Mouse (Mus musculus) kidney, postnatal 0 days (tissue): ENCODE results near the gene 1700088E04Rik. TPM values are rescaled to one million over a fixed set of nuclear protein-coding genes. Genes with fewer than 3 reads are reported as not detected.
A peak's percentile ranks its signal among the peaks of the same experiment; 100 is the strongest.

Source experiments
- ATAC-seq: fragments of 200-750 bp; cut with Nextera tagmentation; replicated peaks from 2 replicates; pipeline ENCODE4 v1.8.0; 2017; ENCODE audit warnings: low read depth, moderate number of reproducible peaks, moderate TSS enrichment, moderate library complexity; ENCODE audit not compliant: low FRiP score
- DNase-seq: peaks from one replicate; pipeline ENCODE4 v3.0.0-alpha.2; 2016; ENCODE audit warnings: low spot score
- H3K27ac ChIP-seq: fragments of 300-500 bp; sonication (generic); 2 replicates; pipeline ENCODE4 v1.5.1; 2014; ENCODE audit warnings: mild to moderate bottlenecking
- H3K27me3 ChIP-seq: fragments of 300-500 bp; sonication (generic); 2 replicates; pipeline ENCODE4 v1.6.1; 2014; ENCODE audit warnings: low read length, mixed read lengths; ENCODE audit not compliant: insufficient read depth
- H3K36me3 ChIP-seq: fragments of 300-500 bp; sonication (generic); 2 replicates; pipeline ENCODE4 v1.6.1; 2014; ENCODE audit warnings: low read length, mixed read lengths; ENCODE audit not compliant: insufficient read depth
- H3K4me1 ChIP-seq: fragments of 300-500 bp; sonication (generic); replicated peaks from 2 replicates; pipeline ENCODE4 v1.6.1; 2014; ENCODE audit warnings: antibody characterized with exemption, low read length, mixed read lengths; ENCODE audit not compliant: insufficient read depth
- H3K4me2 ChIP-seq: fragments of 300-500 bp; sonication (generic); 2 replicates; pipeline ENCODE4 v1.6.1; 2014; ENCODE audit warnings: mild to moderate bottlenecking, low read length, moderate library complexity, mixed read lengths
- H3K4me3 ChIP-seq: fragments of 300-500 bp; sonication (generic); replicated peaks from 2 replicates; pipeline ENCODE4 v1.5.1; 2014; ENCODE audit warnings: low read depth, low read length
- H3K9ac ChIP-seq: fragments of 300-500 bp; sonication (generic); 2 replicates; pipeline ENCODE4 v1.6.1; 2014; ENCODE audit warnings: low read depth, low read length
- H3K9me3 ChIP-seq: fragments of 300-500 bp; sonication (generic); replicated peaks from 2 replicates; pipeline ENCODE4 v1.6.1; 2016; ENCODE audit warnings: low read length, inconsistent platforms, mixed read lengths
- CTCF ChIP-seq: IDR thresholded peaks from 2 replicates; pipeline ENCODE4 v1.5.1; 2016; ENCODE audit warnings: antibody characterized with exemption, low read depth, mild to moderate bottlenecking, moderate library complexity
- WGBS: fragments of 180-500 bp; shearing (Covaris S2); extraction: QIAGEN DNeasy Blood & Tissue Kit; methylation state at CpG from one replicate; pipeline ENCODE4 v1.1.7; 2014; 5-methylcytosine and 5-hydroxymethylcytosine counted together
- polyA plus RNA-seq: library from polyadenylated mRNA; unstranded; fragments of >200 nt; fragmentation: Nextera tagmentation; extraction: Ambion mirVana; gene quantifications from 2 replicates; pipeline ENCODE4 v1.2.1, GENCODE M21; 2015

Gene 1700088E04Rik
- polyA plus RNA-seq: 12.9 and 15.2 TPM in 2 replicates

DNA sequence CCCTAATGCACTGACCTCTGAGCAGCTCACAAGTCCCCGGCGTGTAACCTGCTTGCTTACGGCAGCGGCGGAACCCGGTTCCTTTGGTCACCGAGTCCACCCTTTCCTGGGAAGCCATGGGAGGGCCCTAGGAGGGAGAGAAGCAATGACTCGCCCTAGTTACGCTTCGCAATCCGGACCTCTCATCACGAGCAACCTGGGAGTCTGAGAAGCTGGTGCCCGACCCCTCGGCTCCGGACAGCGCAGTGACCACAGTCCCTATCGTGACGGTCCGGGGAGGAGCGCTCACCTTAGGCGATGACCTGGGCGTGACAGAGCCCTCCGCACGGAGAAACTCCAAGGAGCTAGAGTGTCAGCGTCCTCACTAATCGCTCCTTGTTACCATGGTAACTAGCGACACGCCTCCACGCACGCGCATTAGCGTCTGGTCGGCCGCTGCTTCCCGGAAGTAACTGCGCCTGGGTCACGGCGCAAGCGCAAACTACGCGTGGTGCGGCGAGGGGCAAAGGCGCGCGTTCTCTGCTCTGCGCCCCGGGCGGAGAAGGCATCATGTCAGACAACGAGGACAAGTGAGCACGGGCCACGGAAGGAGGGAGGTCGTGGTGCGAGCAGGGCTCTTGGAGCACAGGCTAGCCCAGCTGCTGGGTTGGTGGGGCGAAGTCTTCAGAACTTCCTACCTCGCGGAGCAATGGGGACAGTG lies at the start of gene 1700088E04Rik, which contains the start of gene Polr2f:
1700088E04Rik (minus strand) TSS at position 388 of the 700 bp plus-strand sequence.
Polr2f (plus strand) TSS at position 144 of the 700 bp plus-strand sequence.
- Histone ChIP-seq H3K9ac (peak within 1 kb of the TSS; percentile 74), H3K27me3 (no peaks in the 10 kb centered on the region), H3K36me3 (peaks cover 14% of the 10 kb centered on the region), H3K4me1 (peaks cover 7% of the 10 kb centered on the region; the same call in 1 of the 2 replicates), H3K27ac (no peak within 1 kb of the TSS), H3K9me3 (no peaks in the 10 kb centered on the region), H3K4me3 (peak within 1 kb of the TSS; percentile 79), H3K4me2 (peak within 1 kb of the TSS; percentile 84)
- peak; percentile 96 for DNase-seq
- no peak for TF ChIP-seq CTCF
- peak; percentile 80 for ATAC-seq
- WGBS: under 1% methylated on average over 57 of the region's 57 CpGs

DNA sequence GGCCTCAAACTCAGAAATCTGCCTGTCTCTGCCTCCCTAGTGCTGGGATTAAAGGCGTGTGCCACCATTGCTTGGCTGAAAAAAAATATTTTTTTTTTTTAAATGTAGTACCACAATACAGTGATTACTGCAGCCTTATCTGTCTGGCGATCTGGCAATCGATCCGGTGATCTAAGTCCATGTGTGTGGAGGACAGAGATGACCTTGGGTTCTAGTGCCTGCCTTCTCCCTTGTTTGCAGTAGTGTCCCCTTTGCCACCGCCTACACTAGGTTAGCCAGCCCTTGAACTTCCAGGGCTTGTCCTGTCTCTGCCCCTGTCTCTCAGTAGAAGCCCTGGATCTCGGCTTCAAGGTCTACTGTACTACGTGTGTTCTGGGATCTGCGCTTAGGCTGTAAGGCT lies 46.8 kb upstream of the 1700088E04Rik start:
- Histone ChIP-seq H3K4me1 (peaks cover 1% of the 10 kb centered on the region; the same call in 1 of the 2 replicates), H3K4me3 (no peak overlapping the region), H3K9me3 (no peaks in the 10 kb centered on the region), H3K27me3 (no peaks in the 10 kb centered on the region), H3K27ac (no peak overlapping the region), H3K36me3 (no peaks in the 10 kb centered on the region), H3K9ac (no peak overlapping the region), H3K4me2 (no peak overlapping the region)
- no peak for TF ChIP-seq CTCF
- ATAC-seq (no peak), DNase-seq (no peak)
- WGBS: 84% methylated on average over 8 of the region's 8 CpGs

DNA sequence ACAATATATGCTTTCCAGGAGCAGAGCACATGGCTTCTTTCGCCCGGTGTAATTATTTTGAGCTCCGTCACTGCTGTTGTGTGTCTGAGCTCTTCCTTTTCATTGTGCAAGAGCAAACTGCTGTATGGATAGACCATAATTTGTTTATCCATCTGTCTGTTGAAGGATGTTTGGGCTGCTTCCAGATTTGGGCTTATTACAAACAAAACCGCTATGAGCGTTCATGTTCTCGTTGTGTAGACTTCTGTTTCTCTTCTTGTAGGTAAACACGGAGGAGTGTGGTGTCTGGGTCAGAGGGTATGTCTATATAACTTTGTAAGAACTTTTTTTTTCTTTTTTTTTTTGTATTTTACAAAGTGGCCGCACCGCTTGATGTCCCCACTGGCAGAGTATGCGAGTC lies 44.2 kb upstream of the 1700088E04Rik start:
- ATAC-seq: no peak
- H3K9me3 ChIP-seq: no peaks in the 10 kb centered on the region
- DNase-seq: no peak
- no peaks in the 10 kb centered on the region for H3K36me3 ChIP-seq
- H3K27ac ChIP-seq: no peak overlapping the region
- H3K4me3 ChIP-seq: no peak overlapping the region
- TF ChIP-seq CTCF: no peak
- no peak overlapping the region for H3K9ac ChIP-seq
- no peaks in the 10 kb centered on the region for H3K4me1 ChIP-seq
- no peaks in the 10 kb centered on the region for H3K27me3 ChIP-seq
- no peak overlapping the region for H3K4me2 ChIP-seq
- 70% methylated on average over 10 of the region's 10 CpGs for WGBS

DNA sequence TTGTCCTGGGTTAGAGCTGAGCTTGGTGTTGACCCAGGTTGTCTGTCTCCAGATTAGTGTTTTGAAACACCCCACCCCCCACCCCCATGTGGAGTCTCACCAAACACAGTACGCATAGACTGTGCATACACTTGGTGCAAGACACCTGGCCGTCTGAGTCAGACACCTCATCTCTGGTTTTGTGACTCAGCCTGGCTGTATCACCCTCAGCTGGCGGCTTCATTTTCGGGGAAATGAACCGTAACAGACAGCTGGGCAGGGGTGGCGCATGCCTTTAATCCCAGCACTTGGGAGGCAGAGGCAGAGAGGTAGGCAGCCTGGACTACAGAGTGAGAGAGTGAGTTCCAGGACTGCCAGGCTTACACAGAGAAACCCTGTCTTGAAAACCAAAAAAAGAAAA lies 35.9 kb upstream of the 1700088E04Rik start:
- DNase-seq (no peak), ATAC-seq (no peak; the same call in 1 of the 2 replicates)
- H3K36me3 ChIP-seq: no peaks in the 10 kb centered on the region
- no peaks in the 10 kb centered on the region for H3K27me3 ChIP-seq
- no peak overlapping the region for H3K9ac ChIP-seq
- no peak for TF ChIP-seq CTCF
- no peaks in the 10 kb centered on the region for H3K4me1 ChIP-seq
- no peak overlapping the region for H3K4me2 ChIP-seq
- H3K9me3 ChIP-seq: no peaks in the 10 kb centered on the region
- H3K4me3 ChIP-seq: no peak overlapping the region
- H3K27ac ChIP-seq: no peak overlapping the region
- WGBS: 35% methylated on average over 6 of the region's 6 CpGs

- Histone ChIP-seq H3K9me3 (no peaks in the 10 kb centered on the region), H3K27ac (no peak overlapping the region), H3K36me3 (no peaks in the 10 kb centered on the region), H3K4me3 (no peak overlapping the region), H3K4me1 (no peaks in the 10 kb centered on the region), H3K4me2 (no peak overlapping the region), H3K27me3 (peaks cover 31% of the 10 kb centered on the region), H3K9ac (no peak overlapping the region)
- DNase-seq (no peak), ATAC-seq (no peak)
- no peak for TF ChIP-seq CTCF
- WGBS: 52% methylated on average over 8 of the region's 8 CpGs
Observed at GRCm38 (mm10) chr15:79166712-79167111, 25.7 kb upstream of the 1700088E04Rik start.

DNA sequence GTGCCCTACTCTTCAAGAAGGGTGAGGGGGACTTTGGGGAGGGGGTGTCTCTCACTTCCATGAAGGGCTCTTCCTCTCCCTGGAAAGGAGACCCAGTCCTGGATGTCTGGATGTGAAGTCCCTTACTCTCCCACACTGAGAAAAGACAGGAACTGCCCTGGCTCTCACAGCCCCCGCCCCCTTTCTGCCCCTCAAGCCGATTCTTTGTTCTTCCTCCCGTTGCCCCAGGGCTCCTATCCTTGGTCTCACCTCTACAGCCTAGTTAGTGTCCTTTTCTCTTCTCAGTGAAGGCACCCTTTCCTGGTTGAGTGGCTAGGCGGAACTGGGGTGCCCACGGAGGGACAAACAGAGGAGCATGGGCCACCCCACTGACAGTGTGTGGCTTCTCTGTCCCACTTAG lies 24.1 kb upstream of the 1700088E04Rik start, which contains the start of gene Sox10:
Sox10 (minus strand) TSS at position 101 of the 400 bp plus-strand sequence.
- no peaks in the 10 kb centered on the region for H3K4me1 ChIP-seq
- ATAC-seq (no peak), DNase-seq (no peak)
- WGBS: 61% methylated on average over 5 of the region's 5 CpGs
- no peak within 1 kb of the TSS for H3K27ac ChIP-seq
- H3K9me3 ChIP-seq: no peaks in the 10 kb centered on the region
- no peak within 1 kb of the TSS for H3K4me3 ChIP-seq
- no peaks in the 10 kb centered on the region for H3K36me3 ChIP-seq
- H3K4me2 ChIP-seq: no peak within 1 kb of the TSS
- no peak for TF ChIP-seq CTCF
- no peak within 1 kb of the TSS for H3K9ac ChIP-seq
- peaks cover 33% of the 10 kb centered on the region for H3K27me3 ChIP-seq
